In the genomic region with DNA sequence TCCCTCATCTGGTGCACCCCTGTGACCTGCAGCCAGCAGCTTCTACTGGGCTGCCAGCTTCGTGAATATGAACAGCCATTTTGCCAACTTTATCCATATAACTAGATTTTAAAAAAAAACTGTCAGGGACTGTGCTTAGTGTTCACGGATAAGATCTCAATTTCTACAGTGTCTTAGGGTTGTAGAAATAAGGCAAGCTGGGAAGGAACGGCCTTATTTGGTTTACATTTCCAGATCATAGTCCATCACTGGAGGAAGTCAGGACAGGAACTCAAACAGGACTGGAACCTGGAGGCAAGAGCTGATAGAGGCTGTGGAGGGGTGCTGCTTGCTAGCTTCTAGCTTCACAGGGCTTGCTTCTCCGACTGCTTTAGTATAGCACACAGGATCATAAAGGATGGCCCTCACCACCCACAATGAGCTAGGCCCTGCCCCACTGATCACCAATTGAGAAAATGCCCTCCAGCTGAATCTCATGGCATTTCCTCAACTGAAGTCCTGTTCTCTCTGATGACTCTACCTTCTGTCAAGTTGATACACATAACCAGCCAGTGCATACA, we compare ENCODE assay signal across 8 mouse cellular contexts. TPM values are rescaled to one million over a fixed set of nuclear protein-coding genes. Genes with fewer than 3 reads are reported as not detected.
DNase-seq lines count a peak whose midpoint lies in the region; ATAC-seq and TF ChIP-seq lines count a peak whose summit lies in the region.

No protein-coding gene starts in this region.

- peaks cover 13% of the 10 kb centered on the region for H3K36me3 ChIP-seq in embryonic facial prominence, embryonic 14.5 days (ENCODE audit: control insufficient read depth, insufficient read depth, low read length)
- peaks cover 3% of the 10 kb centered on the region; the same call in 1 of the 2 replicates for H3K36me3 ChIP-seq in liver, embryonic 11.5 days (ENCODE audit: control insufficient read depth, insufficient read depth, low read length)

- 24% methylated on average over 4 of the region's 4 CpGs for WGBS in embryonic facial prominence, embryonic 14.5 days
- 23% methylated on average over 4 of the region's 4 CpGs for WGBS in liver, embryonic 11.5 days

- no peak for ATAC-seq in embryonic facial prominence, embryonic 14.5 days (ENCODE audit: low read depth)
- no peak for ATAC-seq in liver, embryonic 11.5 days (replicated peaks; ENCODE audit: low FRiP score)

- H3K27me3 ChIP-seq in embryonic facial prominence, embryonic 14.5 days (replicated peaks; ENCODE audit: control insufficient read depth, insufficient read depth, low read length): no peaks in the 10 kb centered on the region
- no peaks in the 10 kb centered on the region for H3K27me3 ChIP-seq in liver, embryonic 11.5 days (replicated peaks; ENCODE audit: control insufficient read depth, insufficient read depth, low read length)

- H3K9ac ChIP-seq in embryonic facial prominence, embryonic 14.5 days (ENCODE audit: low read depth, low read length): peak overlapping the region; percentile 100
- H3K9ac ChIP-seq in liver, embryonic 11.5 days (ENCODE audit: low read depth, low read length): peak overlapping the region; percentile 100

- TF ChIP-seq CTCF in gastrocnemius, adult 2 months (IDR thresholded peaks at IDR 0.05): no peak

- intact Hi-C loops in gastrocnemius, adult 2 months (cut with DNase I): loop anchor here (2.0 to 10.0 kb wide), 2 partner anchors 27 to 255 kb away; a partner anchor contains a TSS

- no peaks in the 10 kb centered on the region for H3K9me3 ChIP-seq in embryonic facial prominence, embryonic 14.5 days (ENCODE audit: control insufficient read depth, low read length)
- no peaks in the 10 kb centered on the region for H3K9me3 ChIP-seq in liver, embryonic 11.5 days (ENCODE audit: control insufficient read depth, low read length)

- H3K4me3 ChIP-seq in gastrocnemius, adult 2 months: peak overlapping the region; percentile 96
- peak overlapping the region; percentile 98 for H3K4me3 ChIP-seq in embryonic facial prominence, embryonic 14.5 days (ENCODE audit: low read depth, low read length)
- H3K4me3 ChIP-seq in liver, embryonic 11.5 days (ENCODE audit: low read depth, low read length): peak overlapping the region; percentile 98

- DNase-seq in gastrocnemius, adult 2 months: no peak
- no peak for DNase-seq in gastrocnemius, postnatal 25 days
- DNase-seq in 3T3-L1 (ENCODE audit: low read depth, low spot score): peak; percentile 59
- no peak for DNase-seq in embryonic facial prominence, embryonic 14.5 days (ENCODE audit: low spot score)
- no peak for DNase-seq in liver, embryonic 11.5 days (ENCODE audit: low spot score)
- DNase-seq in urinary bladder, postnatal 4 days (ENCODE audit: low spot score in 2 of 2): no peak
- no peak for DNase-seq in adrenal gland, adult 2 months
- DNase-seq in gastrocnemius, adult 18-20 months (ENCODE audit: low spot score): no peak

- peaks cover 11% of the 10 kb centered on the region for H3K4me1 ChIP-seq in embryonic facial prominence, embryonic 14.5 days (ENCODE audit: control insufficient read depth, insufficient read depth, low read length)
- H3K4me1 ChIP-seq in liver, embryonic 11.5 days (replicated peaks; ENCODE audit: control insufficient read depth, insufficient read depth, low read length): peaks cover 17% of the 10 kb centered on the region

- H3K4me2 ChIP-seq in embryonic facial prominence, embryonic 14.5 days (ENCODE audit: low read depth, low read length): peak overlapping the region; percentile 69
- peak overlapping the region; percentile 72 for H3K4me2 ChIP-seq in liver, embryonic 11.5 days

- peak overlapping the region; percentile 100 for H3K27ac ChIP-seq in gastrocnemius, adult 2 months
- peak overlapping the region; percentile 99 for H3K27ac ChIP-seq in embryonic facial prominence, embryonic 14.5 days (replicated peaks; ENCODE audit: low read depth, low read length)
- peak overlapping the region; percentile 97 for H3K27ac ChIP-seq in liver, embryonic 11.5 days (ENCODE audit: low read depth, low read length)

RNA-seq across cellular contexts. Expression of a gene that starts 1.4 kb away (rescaled TPM):
- 10 to 100 TPM; 31.1 to 37.7 TPM for total RNA-seq in gastrocnemius, adult 2 months (2021)
- 10 to 100 TPM; 34.6 to 38.6 TPM for total RNA-seq in gastrocnemius, postnatal 25 days (2021)
- polyA plus RNA-seq in embryonic facial prominence, embryonic 14.5 days (2014; fragmentation: Nextera tagmentation; extraction: Ambion mirVana): 41.5 and 45.1 TPM in 2 replicates
- 18.7 and 22.8 TPM in 2 replicates for polyA plus RNA-seq in liver, embryonic 11.5 days (2014; fragmentation: Nextera tagmentation; extraction: Ambion mirVana)
- 100 to 1,000 TPM in 1 of 2 experiments, 10 to 100 TPM in 1; 68.1 to 117 TPM for total RNA-seq in adrenal gland, adult 2 months (2021)
- 79.4 and 96.9 TPM in 2 replicates for polyA plus RNA-seq in adrenal gland, adult 2 months (2012; rRNA removed)
- total RNA-seq in gastrocnemius, adult 18-20 months (2021): 10 to 100 TPM; 30.8 to 34.4 TPM

RNA-seq across cellular contexts. Expression of a gene that starts 16.4 kb away (rescaled TPM):
- total RNA-seq in gastrocnemius, adult 2 months (2021): under 1 TPM; 0.36 to 0.67 TPM
- total RNA-seq in gastrocnemius, postnatal 25 days (2021): under 1 TPM; 0.41 to 0.88 TPM
- polyA plus RNA-seq in embryonic facial prominence, embryonic 14.5 days (2014; fragmentation: Nextera tagmentation; extraction: Ambion mirVana): 3.2 and 3.4 TPM in 2 replicates
- polyA plus RNA-seq in liver, embryonic 11.5 days (2014; fragmentation: Nextera tagmentation; extraction: Ambion mirVana): 1.9 and 2.7 TPM in 2 replicates
- total RNA-seq in adrenal gland, adult 2 months (2021): 1 to 10 TPM in 1 of 2 experiments, under 1 TPM in 1; 0.86 to 3.7 TPM
- 0.86 and 1.1 TPM in 2 replicates for polyA plus RNA-seq in adrenal gland, adult 2 months (2012; rRNA removed)
- total RNA-seq in gastrocnemius, adult 18-20 months (2021): under 1 TPM; 0.26 to 0.78 TPM

RNA-seq across cellular contexts. Expression of a gene that starts 27.7 kb away (rescaled TPM):
- total RNA-seq in gastrocnemius, adult 2 months (2021): 10 to 100 TPM in 1 of 2 experiments, 1 to 10 TPM in 1; 8.0 to 10.8 TPM
- total RNA-seq in gastrocnemius, postnatal 25 days (2021): 10 to 100 TPM in 1 of 2 experiments, 1 to 10 TPM in 1; 9.3 to 12.2 TPM
- 29.8 and 31.3 TPM in 2 replicates for polyA plus RNA-seq in embryonic facial prominence, embryonic 14.5 days (2014; fragmentation: Nextera tagmentation; extraction: Ambion mirVana)
- 37.9 and 38.0 TPM in 2 replicates for polyA plus RNA-seq in liver, embryonic 11.5 days (2014; fragmentation: Nextera tagmentation; extraction: Ambion mirVana)
- 10 to 100 TPM; 55.1 to 69.8 TPM for total RNA-seq in adrenal gland, adult 2 months (2021)
- 11.0 and 15.3 TPM in 2 replicates for polyA plus RNA-seq in adrenal gland, adult 2 months (2012; rRNA removed)
- total RNA-seq in gastrocnemius, adult 18-20 months (2021): 1 to 10 TPM; 5.9 to 7.9 TPM

Comparison
In these comparisons a context has a peak if more than half of its experiments do, and no peak if none do; other contexts are left out.
1. RNA of a gene that starts 27.7 kb away (total RNA-seq): 55.1 to 69.8 TPM in adrenal gland, adult 2 months; 9.3 to 12.2 TPM in gastrocnemius, postnatal 25 days, 8.0 to 10.8 TPM in gastrocnemius, adult 2 months and 5.9 to 7.9 TPM in gastrocnemius, adult 18-20 months; every median in the first group is over 4 times any median in the second.
2. Peak in every context shown above with its lines, with median percentiles within 50 percentile points of each other: H3K27ac ChIP-seq and H3K4me3 ChIP-seq.